Mouse (Mus musculus) testis, adult 2 months (tissue): ENCODE results near the gene AI464131.

Source experiments
- CTCF ChIP-seq: fragments of 200-500 bp; IDR thresholded peaks from 2 replicates; pipeline ENCODE4 v1.5.1; 2012; ENCODE audit warnings: low read depth, mild to moderate bottlenecking, inconsistent platforms, low read length, moderate library complexity; ENCODE audit not compliant: control insufficient read depth, insufficient read depth, insufficient replicate concordance
- POLR2A ChIP-seq: fragments of 200-500 bp; IDR thresholded peaks from 2 replicates; pipeline ENCODE4 v1.6.1; 2012; ENCODE audit warnings: low read depth, mild to moderate bottlenecking, inconsistent platforms, low read length, moderate library complexity; ENCODE audit not compliant: control insufficient read depth

- TF ChIP-seq CTCF (no peak), POLR2A (no peak)
Measured at GRCm38 (mm10) chr4:41520641-41521040, 17.8 kb upstream of the AI464131 start.
